Mouse (Mus musculus) forebrain, embryonic 14.5 days (tissue): ENCODE data around the gene Gm49394. TPM values are rescaled to one million over a fixed set of nuclear protein-coding genes. Genes with fewer than 3 reads are reported as not detected.

Source experiments
- ATAC-seq: fragments of 200-750 bp; cut with Nextera tagmentation; 2 replicates; pipeline ENCODE4 v1.8.0; 2017; ENCODE audit warnings: mild to moderate bottlenecking, moderate library complexity
- DNase-seq: peaks from one replicate; pipeline ENCODE4 v3.0.0-alpha.2; 2015; ENCODE audit warnings: low spot score
- H3K27ac ChIP-seq: fragments of 300-500 bp; sonication (generic); 2 replicates; pipeline ENCODE4 v1.5.1; 2014; ENCODE audit warnings: low read depth, mild to moderate bottlenecking, control low read depth, low read length, moderate library complexity
- H3K27me3 ChIP-seq: fragments of 300-500 bp; sonication (generic); replicated peaks from 2 replicates; pipeline ENCODE4 v1.6.1; 2014; ENCODE audit warnings: low read length, control low read depth, mixed read lengths; ENCODE audit not compliant: control insufficient read depth, insufficient read depth
- H3K36me3 ChIP-seq: fragments of 300-500 bp; sonication (generic); 2 replicates; pipeline ENCODE4 v1.6.1; 2014; ENCODE audit warnings: low read length, control low read depth; ENCODE audit not compliant: control insufficient read depth, insufficient read depth
- H3K4me1 ChIP-seq: fragments of 300-500 bp; sonication (generic); 2 replicates; pipeline ENCODE4 v1.6.1; 2014; ENCODE audit warnings: antibody characterized with exemption, low read length, control low read depth; ENCODE audit not compliant: control insufficient read depth, insufficient read depth
- H3K4me2 ChIP-seq: fragments of 300-500 bp; sonication (generic); 2 replicates; pipeline ENCODE4 v1.6.1; 2014; ENCODE audit warnings: mild to moderate bottlenecking, control low read depth, low read length
- H3K4me3 ChIP-seq: fragments of 300-500 bp; sonication (generic); 2 replicates; pipeline ENCODE4 v1.5.1; 2014; ENCODE audit warnings: low read depth, low read length, control low read depth
- H3K9ac ChIP-seq: fragments of 300-500 bp; sonication (generic); 2 replicates; pipeline ENCODE4 v1.6.1; 2014; ENCODE audit warnings: mild to moderate bottlenecking, low read length, control low read depth, moderate library complexity
- H3K9me3 ChIP-seq: fragments of 300-500 bp; sonication (generic); replicated peaks from 2 replicates; pipeline ENCODE4 v1.6.1; 2016; ENCODE audit warnings: low read length, control low read depth, mixed read lengths; ENCODE audit not compliant: control insufficient read depth
- WGBS: fragments of 180-500 bp; shearing (Covaris S2); extraction: QIAGEN DNeasy Blood & Tissue Kit; methylation state at CpG from one replicate; pipeline ENCODE4 v1.1.7; 2014; 5-methylcytosine and 5-hydroxymethylcytosine counted together
- polyA plus RNA-seq: library from polyadenylated mRNA; unstranded; fragments of >200 nt; fragmentation: Nextera tagmentation; extraction: Ambion mirVana; gene quantifications from 2 replicates; pipeline ENCODE4 v1.2.1, GENCODE M21; 2014

The Gm49394 gene
- polyA plus RNA-seq, 1 experiment from 2014 or later: not detected

DNA sequence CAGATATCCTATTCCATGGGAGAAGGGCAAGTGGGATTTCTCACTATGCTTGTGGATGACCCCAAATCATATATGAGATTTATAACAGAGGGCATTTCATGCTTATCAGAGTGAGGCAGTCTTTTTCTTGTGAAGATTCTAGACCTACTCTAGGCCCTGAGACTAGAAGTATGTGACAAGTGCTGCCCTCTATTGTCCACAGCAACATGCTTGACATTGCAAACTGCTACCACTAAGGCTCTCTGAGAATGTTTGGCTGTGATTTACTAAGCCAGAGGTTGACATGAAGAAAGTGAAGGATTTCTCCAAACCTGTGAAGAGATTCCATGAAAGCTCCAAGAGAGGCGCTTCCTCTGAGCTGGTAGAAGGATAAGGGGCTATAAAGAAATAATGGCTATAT lies 1.3 kb upstream of the Gm49394 start:
- no peak for ATAC-seq
- Histone ChIP-seq H3K36me3 (no peaks in the 10 kb centered on the region), H3K27ac (no peak overlapping the region), H3K4me2 (no peak overlapping the region), H3K4me1 (no peaks in the 10 kb centered on the region), H3K9ac (no peak overlapping the region), H3K4me3 (no peak overlapping the region), H3K27me3 (peaks cover 7% of the 10 kb centered on the region), H3K9me3 (peaks cover 7% of the 10 kb centered on the region; the same call in 1 of the 2 replicates)
- 85% methylated on average over 1 of the region's 1 CpGs for WGBS
- DNase-seq: no peak

DNA sequence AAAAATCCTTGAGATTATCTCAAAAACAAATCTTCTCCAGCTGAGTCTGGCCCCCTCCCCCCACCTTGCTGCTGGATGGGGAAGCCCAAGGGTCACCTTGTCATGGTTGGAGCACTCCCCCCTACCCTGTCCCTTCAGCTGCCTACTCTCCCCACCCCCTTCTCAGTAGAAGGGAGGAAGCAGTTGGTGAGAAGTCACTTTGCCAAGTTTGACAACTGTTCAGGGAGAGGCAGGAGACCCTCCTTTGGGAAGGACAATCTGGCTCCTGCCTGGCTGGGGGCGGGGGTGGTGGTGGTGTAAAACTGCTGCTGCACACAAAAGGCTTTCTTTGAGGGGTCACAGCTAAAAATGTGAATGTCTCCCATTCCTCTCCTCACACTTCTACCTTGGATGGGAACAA lies 1.4 kb downstream of the Gm49394 start:
- ATAC-seq (no peak), DNase-seq (no peak)
- Histone ChIP-seq H3K36me3 (no peaks in the 10 kb centered on the region), H3K27ac (no peak overlapping the region), H3K27me3 (peaks cover 35% of the 10 kb centered on the region), H3K9ac (no peak overlapping the region), H3K4me2 (no peak overlapping the region), H3K9me3 (peaks cover 7% of the 10 kb centered on the region; the same call in 1 of the 2 replicates), H3K4me3 (no peak overlapping the region), H3K4me1 (no peaks in the 10 kb centered on the region)
- 83% methylated on average over 1 of the region's 1 CpGs for WGBS

DNA sequence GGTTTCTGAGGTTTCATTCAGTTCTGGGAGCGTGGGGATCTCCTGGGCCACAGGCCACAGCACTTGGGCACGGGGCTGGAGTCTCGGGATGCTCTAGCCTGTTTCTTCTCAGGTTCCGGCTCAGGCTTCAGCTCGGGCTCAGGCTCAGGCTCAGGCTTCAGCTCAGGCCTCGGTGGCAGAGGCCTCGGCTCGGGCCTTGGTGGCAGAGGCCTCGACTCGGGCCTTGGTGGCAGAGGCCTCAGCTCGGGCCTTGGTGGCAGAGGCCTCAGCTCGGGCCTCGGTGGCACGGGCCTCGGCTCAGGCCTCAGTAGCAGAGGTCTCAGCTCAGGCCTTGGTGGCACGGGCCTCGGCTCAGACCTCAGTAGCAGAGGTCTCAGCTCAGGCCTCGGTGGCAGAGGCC lies 2.2 kb downstream of the Gm49394 start:
- Histone ChIP-seq H3K4me2 (no peak overlapping the region), H3K27me3 (peaks cover 42% of the 10 kb centered on the region), H3K9ac (no peak overlapping the region), H3K9me3 (peaks cover 7% of the 10 kb centered on the region; the same call in 1 of the 2 replicates), H3K4me1 (no peaks in the 10 kb centered on the region), H3K36me3 (no peaks in the 10 kb centered on the region), H3K27ac (no peak overlapping the region), H3K4me3 (no peak overlapping the region)
- DNase-seq: no peak
- no peak for ATAC-seq
- WGBS: 92% methylated on average over 18 of the region's 18 CpGs

DNA sequence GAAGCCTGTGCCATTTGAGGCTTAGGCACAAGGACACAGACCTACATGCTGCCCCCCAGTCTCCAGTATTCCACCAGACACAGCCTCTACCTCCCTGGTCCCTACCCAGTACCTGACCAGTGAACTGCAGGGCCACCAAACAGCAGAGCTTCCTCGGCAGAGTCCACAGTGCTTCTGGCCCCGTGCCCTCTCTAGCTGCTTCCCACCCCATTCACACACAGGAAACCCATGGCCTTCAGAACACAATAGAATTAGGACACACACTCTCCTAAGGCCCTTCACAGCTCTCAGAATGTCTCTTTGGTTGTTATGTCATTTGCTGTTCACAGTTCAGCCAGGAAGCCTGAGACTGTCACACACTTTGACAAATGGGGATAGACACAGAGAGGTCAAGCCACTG lies 3.1 kb downstream of the Gm49394 start, which contains the start of gene Igf2:
Gene Igf2, minus strand, starts transcription at position 158 of the 400 bp plus-strand sequence.
- peaks cover 50% of the 10 kb centered on the region for H3K27me3 ChIP-seq
- ATAC-seq: no peak
- no peak for DNase-seq
- no peak within 1 kb of the TSS for H3K27ac ChIP-seq
- no peaks in the 10 kb centered on the region for H3K4me1 ChIP-seq
- no peak within 1 kb of the TSS for H3K4me3 ChIP-seq
- H3K4me2 ChIP-seq: no peak within 1 kb of the TSS
- no peak within 1 kb of the TSS for H3K9ac ChIP-seq
- peaks cover 7% of the 10 kb centered on the region; the same call in 1 of the 2 replicates for H3K9me3 ChIP-seq
- no peaks in the 10 kb centered on the region for H3K36me3 ChIP-seq
- 83% methylated on average over 2 of the region's 2 CpGs for WGBS

DNA sequence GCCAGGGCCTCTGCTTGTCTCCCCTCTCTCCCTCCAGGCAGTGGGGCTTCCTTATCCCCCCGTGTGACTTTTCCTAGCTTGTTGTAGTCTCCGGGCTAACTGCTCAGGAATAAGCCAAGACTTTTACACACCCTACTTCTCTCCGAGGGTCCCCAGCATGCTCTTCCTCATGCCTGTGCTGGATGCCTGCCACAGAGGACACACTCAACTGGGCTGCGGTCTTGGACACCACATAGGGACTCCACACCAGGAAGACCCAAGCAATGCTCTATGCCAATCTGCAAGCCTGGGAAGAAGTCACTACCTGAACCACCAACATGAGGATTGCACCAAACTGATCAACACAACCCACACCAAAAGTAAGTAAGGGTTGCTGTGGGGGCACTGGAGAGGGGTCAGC lies 3.6 kb downstream of the Gm49394 start:
- no peak for ATAC-seq
- Histone ChIP-seq H3K36me3 (no peaks in the 10 kb centered on the region), H3K4me3 (no peak overlapping the region), H3K27ac (no peak overlapping the region), H3K27me3 (peaks cover 56% of the 10 kb centered on the region), H3K9ac (no peak overlapping the region), H3K9me3 (peaks cover 7% of the 10 kb centered on the region; the same call in 1 of the 2 replicates), H3K4me2 (no peak overlapping the region), H3K4me1 (no peaks in the 10 kb centered on the region)
- 74% methylated on average over 4 of the region's 4 CpGs for WGBS
- no peak for DNase-seq

DNA sequence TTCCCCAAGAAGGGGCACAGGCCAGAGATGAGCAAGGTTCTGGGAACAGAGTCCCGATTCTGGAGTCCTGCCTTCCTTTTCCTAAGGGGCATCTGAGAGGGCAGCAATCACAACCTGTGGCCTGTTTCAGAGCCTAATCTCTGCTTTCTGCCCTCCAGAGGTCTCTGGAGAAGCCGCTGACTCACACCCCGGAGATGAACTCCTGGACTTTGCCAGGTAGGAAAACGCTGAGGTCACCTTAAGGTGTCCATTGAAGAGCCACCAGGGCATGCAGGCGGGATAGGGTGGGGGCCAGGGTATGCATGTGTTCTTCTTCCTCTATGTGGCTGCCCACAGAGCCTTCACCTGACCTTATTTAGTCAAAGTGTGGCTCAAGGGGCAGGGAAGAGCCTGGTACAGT lies 4.4 kb downstream of the Gm49394 start:
- DNase-seq (no peak), ATAC-seq (no peak)
- Histone ChIP-seq H3K4me2 (no peak overlapping the region), H3K4me3 (no peak overlapping the region), H3K27me3 (peaks cover 63% of the 10 kb centered on the region), H3K36me3 (no peaks in the 10 kb centered on the region), H3K4me1 (no peaks in the 10 kb centered on the region), H3K9me3 (peaks cover 6% of the 10 kb centered on the region; the same call in 1 of the 2 replicates), H3K27ac (no peak overlapping the region), H3K9ac (no peak overlapping the region)
- WGBS: 53% methylated on average over 5 of the region's 5 CpGs

DNA sequence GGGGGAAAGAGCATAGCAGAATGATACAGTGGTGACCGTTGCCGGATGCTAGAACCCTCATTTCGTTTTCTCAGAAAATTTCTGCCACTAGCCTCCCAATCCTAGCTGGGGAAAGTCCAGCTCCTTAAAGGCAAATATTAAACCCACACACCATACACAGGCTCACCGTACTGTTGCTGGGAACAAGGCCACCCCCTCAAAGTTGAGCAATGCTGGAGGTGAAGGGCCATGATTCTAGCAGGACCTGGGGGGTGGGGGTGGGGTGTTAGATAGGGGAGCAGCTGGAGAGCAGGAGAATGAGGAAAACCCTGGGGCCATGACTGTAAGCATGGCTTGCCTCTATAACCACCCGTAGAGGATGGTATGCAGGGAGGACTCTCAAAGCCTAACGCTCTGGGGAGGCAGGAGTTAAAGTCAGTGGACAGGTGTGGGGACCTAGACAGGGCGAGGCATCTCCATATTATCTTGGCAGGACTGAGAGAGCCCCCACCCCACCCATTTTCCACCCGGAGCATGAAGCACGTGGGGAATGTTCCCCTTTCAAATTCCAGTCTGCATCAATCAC lies 5.2 kb downstream of the Gm49394 start:
- peaks cover under 1% of the 10 kb centered on the region for H3K4me1 ChIP-seq
- no peak overlapping the region for H3K4me2 ChIP-seq
- DNase-seq: no peak
- no peak overlapping the region for H3K27ac ChIP-seq
- H3K9me3 ChIP-seq: no peaks in the 10 kb centered on the region; the same call in 1 of the 2 replicates
- WGBS: 6% methylated on average over 9 of the region's 9 CpGs
- no peak overlapping the region for H3K4me3 ChIP-seq
- H3K9ac ChIP-seq: no peak overlapping the region
- peaks cover 71% of the 10 kb centered on the region for H3K27me3 ChIP-seq
- ATAC-seq: no peak
- H3K36me3 ChIP-seq: no peaks in the 10 kb centered on the region

DNA sequence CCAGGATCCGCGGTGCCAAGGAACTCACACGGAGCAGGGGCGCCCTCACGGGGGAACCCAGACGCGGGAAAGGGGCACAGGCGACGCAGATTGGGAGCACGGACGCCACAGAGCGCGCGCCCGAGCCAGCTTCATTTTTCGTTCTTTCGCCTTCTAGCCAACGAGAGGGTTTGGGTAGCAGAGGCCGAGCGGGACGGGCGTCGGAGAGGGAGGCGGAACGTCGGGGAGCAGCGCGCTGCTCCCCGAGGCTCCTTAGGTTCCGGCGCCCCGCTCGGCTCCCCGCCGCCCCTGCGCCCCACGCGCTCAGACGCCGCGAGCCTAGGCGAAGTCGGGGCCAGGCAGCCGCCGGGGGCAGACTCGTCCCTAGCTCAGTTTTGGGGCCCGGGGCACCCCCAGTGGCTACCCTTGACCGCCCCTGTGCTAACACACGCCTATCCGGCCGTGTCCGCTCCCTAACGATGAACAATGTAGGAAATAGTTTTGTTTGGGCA lies 5.8 kb downstream of the Gm49394 start:
- DNase-seq (no peak), ATAC-seq (no peak)
- H3K4me2 ChIP-seq: peak overlapping the region; percentile 9; the same call in 1 of the 2 replicates
- H3K27ac ChIP-seq: no peak overlapping the region
- H3K4me1 ChIP-seq: peaks cover 4% of the 10 kb centered on the region
- peaks cover 77% of the 10 kb centered on the region for H3K27me3 ChIP-seq
- no peaks in the 10 kb centered on the region for H3K36me3 ChIP-seq
- no peak overlapping the region for H3K9ac ChIP-seq
- H3K9me3 ChIP-seq: no peaks in the 10 kb centered on the region
- no peak overlapping the region for H3K4me3 ChIP-seq
- under 1% methylated on average over 51 of the region's 53 CpGs for WGBS

DNA sequence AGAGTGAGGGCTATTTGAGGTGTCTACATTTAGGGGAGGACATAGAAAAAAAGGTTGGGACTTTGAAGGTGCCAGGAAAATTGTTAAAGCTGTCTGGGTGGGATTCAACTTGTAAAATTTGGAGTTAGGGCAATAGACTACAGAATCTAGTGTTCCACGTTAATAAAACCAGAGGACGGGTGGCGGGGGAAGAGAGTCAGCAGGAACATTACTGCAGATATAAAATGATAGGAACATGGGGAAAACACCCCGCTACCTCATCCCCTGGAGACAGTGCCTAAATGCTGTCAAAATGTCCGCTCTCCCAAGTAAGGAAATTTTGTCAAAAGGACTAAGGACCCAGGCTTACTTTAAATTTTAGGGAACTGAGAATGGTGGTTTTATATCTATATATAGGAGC lies 6.6 kb downstream of the Gm49394 start:
- Histone ChIP-seq H3K4me1 (peaks cover 4% of the 10 kb centered on the region), H3K4me2 (no peak overlapping the region), H3K36me3 (no peaks in the 10 kb centered on the region), H3K4me3 (no peak overlapping the region), H3K9ac (no peak overlapping the region), H3K27ac (no peak overlapping the region), H3K27me3 (peaks cover 85% of the 10 kb centered on the region), H3K9me3 (no peaks in the 10 kb centered on the region)
- ATAC-seq (no peak), DNase-seq (no peak)
- 5% methylated on average over 5 of the region's 5 CpGs for WGBS
